Mouse (Mus musculus) MEL (cell line): ENCODE data around the gene Snapc1.

Experiments used
- CTCF ChIP-seq, 3 experiments: IDR thresholded peaks in 2 of 3; conservative IDR thresholded peaks in 1 of 3; 2 replicates each; pipeline ENCODE4 v1.5.1; 2011 to 2012; ENCODE audit warnings: low read length in 3 of 3, low read depth in 2 of 3, mild to moderate bottlenecking in 2 of 3, improper control_type of control experiment in 1 of 3, inconsistent platforms in 1 of 3, mixed read lengths in 1 of 3, moderate library complexity in 1 of 3; ENCODE audit not compliant: control insufficient read depth in 1 of 3, insufficient read depth in 1 of 3, poor library complexity in 1 of 3, severe bottlenecking in 1 of 3
- ELF1 ChIP-seq: IDR thresholded peaks from 2 replicates; pipeline ENCODE4 v1.6.1; 2014; ENCODE audit warnings: low read depth, mild to moderate bottlenecking, inconsistent platforms, low read length, improper control_type of control experiment, moderate library complexity
- EP300 ChIP-seq, 2 experiments: IDR thresholded peaks; 2 replicates each; pipeline ENCODE4 v1.6.1; 2011; ENCODE audit warnings: improper control_type of control experiment in 2 of 2, low read length in 2 of 2, low read depth in 1 of 2, mild to moderate bottlenecking in 1 of 2
- MYB ChIP-seq: IDR thresholded peaks from 2 replicates; pipeline ENCODE4 v1.6.1; 2011; ENCODE audit warnings: mild to moderate bottlenecking, low read depth, low read length, improper control_type of control experiment
- POLR2A ChIP-seq, 2 experiments: IDR thresholded peaks; 2 replicates each; pipeline ENCODE4 v1.6.1; 2011 to 2012; ENCODE audit warnings: low read length in 2 of 2, mild to moderate bottlenecking in 2 of 2, control low read depth in 1 of 2, improper control_type of control experiment in 1 of 2, low read depth in 1 of 2, moderate library complexity in 1 of 2; ENCODE audit not compliant: control insufficient read depth in 1 of 2, insufficient read depth in 1 of 2, poor library complexity in 1 of 2
- POLR2AphosphoS2 ChIP-seq: IDR thresholded peaks from 2 replicates; pipeline ENCODE4 v1.6.1; 2011; ENCODE audit warnings: low read length, improper control_type of control experiment
- TBP ChIP-seq: IDR thresholded peaks from 2 replicates; pipeline ENCODE4 v1.8.0; 2011; ENCODE audit warnings: low read depth, low read length, improper control_type of control experiment
- USF1 ChIP-seq: IDR thresholded peaks from 2 replicates; pipeline ENCODE4 v1.6.1; 2014; ENCODE audit warnings: low read depth, mild to moderate bottlenecking, inconsistent platforms, low read length, improper control_type of control experiment, moderate library complexity

DNA sequence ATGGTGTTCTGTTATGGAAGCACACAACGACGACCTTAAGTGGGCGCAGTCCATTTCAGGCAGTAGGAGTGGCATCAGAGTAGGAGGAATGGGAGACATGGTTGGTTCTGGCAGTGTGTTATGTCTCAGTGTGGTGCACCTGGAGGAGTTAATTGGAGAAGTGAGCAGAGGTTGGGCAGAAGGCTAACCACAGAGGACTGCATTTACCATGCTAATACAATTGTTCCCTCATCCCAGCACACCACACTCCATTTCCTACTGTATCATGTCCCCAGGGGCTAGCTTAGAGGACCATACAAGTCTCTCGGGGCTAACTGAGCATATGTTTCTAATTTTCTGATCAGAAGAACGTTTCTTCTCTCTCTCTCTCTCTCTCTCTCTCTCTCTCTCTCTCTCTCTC is 51.2 kb downstream of the Snapc1 start:
- no peak for TF ChIP-seq POLR2A (IDR thresholded peaks at IDR 0.05; ENCODE audit: control insufficient read depth in 1 of 2, insufficient read depth in 1 of 2, low read depth in 1 of 2, low read length in 2 of 2, poor library complexity in 1 of 2)
- no peak for TF ChIP-seq CTCF (IDR thresholded peaks at IDR 0.05 in 2 of 3, conservative IDR thresholded peaks at IDR 0.05 in 1 of 3; ENCODE audit: control insufficient read depth in 1 of 3, insufficient read depth in 1 of 3, low read depth in 2 of 3, low read length in 3 of 3, poor library complexity in 1 of 3, severe bottlenecking in 1 of 3)
- TF ChIP-seq POLR2AphosphoS2, result no peak
- TF ChIP-seq EP300 (IDR thresholded peaks at IDR 0.05; ENCODE audit: low read depth in 1 of 2, low read length in 2 of 2), result no peak
- TF ChIP-seq ELF1, result no peak
- TF ChIP-seq TBP, result no peak
- TF ChIP-seq MYB, result no peak
- no peak for TF ChIP-seq USF1
